Mouse (Mus musculus) midbrain, postnatal 0 days (tissue): ENCODE results near the gene Cfap44. TPM values are rescaled to one million over a fixed set of nuclear protein-coding genes. Genes with fewer than 3 reads are reported as not detected.
A peak's percentile ranks its signal among the peaks of the same experiment; 100 is the strongest.

Experiments used
- ATAC-seq: fragments of 200-750 bp; cut with Nextera tagmentation; 2 replicates; pipeline ENCODE4 v1.8.0; 2017; ENCODE audit warnings: moderate number of reproducible peaks, mild to moderate bottlenecking, moderate TSS enrichment, moderate library complexity; ENCODE audit not compliant: low FRiP score
- DNase-seq: peaks from one replicate; pipeline ENCODE4 v3.0.0-alpha.2; 2015; ENCODE audit warnings: low spot score
- H3K27ac ChIP-seq: fragments of 300-500 bp; sonication (generic); 2 replicates; pipeline ENCODE4 v1.5.1; 2014; ENCODE audit warnings: low read depth, mild to moderate bottlenecking, low read length, mixed read lengths
- H3K27me3 ChIP-seq: fragments of 300-500 bp; sonication (generic); 2 replicates; pipeline ENCODE4 v1.6.1; 2014; ENCODE audit warnings: low read length, control low read depth, mixed read lengths; ENCODE audit not compliant: insufficient read depth
- H3K36me3 ChIP-seq: fragments of 300-500 bp; sonication (generic); 2 replicates; pipeline ENCODE4 v1.6.1; 2014; ENCODE audit warnings: low read length, control low read depth, mixed read lengths; ENCODE audit not compliant: insufficient read depth
- H3K4me1 ChIP-seq: fragments of 300-500 bp; sonication (generic); 2 replicates; pipeline ENCODE4 v1.6.1; 2014; ENCODE audit warnings: mild to moderate bottlenecking, control low read depth, antibody characterized with exemption, low read length, mixed read lengths; ENCODE audit not compliant: insufficient read depth
- H3K4me2 ChIP-seq: fragments of 300-500 bp; sonication (generic); 2 replicates; pipeline ENCODE4 v1.6.1; 2014; ENCODE audit warnings: low read depth, mild to moderate bottlenecking, low read length, mixed read lengths; ENCODE audit not compliant: poor library complexity, severe bottlenecking
- H3K4me3 ChIP-seq: fragments of 300-500 bp; sonication (generic); 2 replicates; pipeline ENCODE4 v1.5.1; 2014; ENCODE audit warnings: low read depth, mild to moderate bottlenecking, low read length, moderate library complexity
- H3K9ac ChIP-seq: fragments of 300-500 bp; sonication (generic); replicated peaks from 2 replicates; pipeline ENCODE4 v1.6.1; 2014; ENCODE audit warnings: mild to moderate bottlenecking, low read length, moderate library complexity, mixed read lengths; ENCODE audit not compliant: poor library complexity, severe bottlenecking
- H3K9me3 ChIP-seq: fragments of 300-500 bp; sonication (generic); 2 replicates; pipeline ENCODE4 v1.6.1; 2016; ENCODE audit warnings: low read length, control low read depth
- CTCF ChIP-seq: IDR thresholded peaks from 2 replicates; pipeline ENCODE4 v1.5.1; 2016; ENCODE audit warnings: antibody characterized with exemption, mild to moderate bottlenecking
- WGBS: fragments of 180-500 bp; shearing (Covaris S2); extraction: QIAGEN DNeasy Blood & Tissue Kit; methylation state at CpG from one replicate; pipeline ENCODE4 v1.1.7; 2014; 5-methylcytosine and 5-hydroxymethylcytosine counted together
- polyA plus RNA-seq: library from polyadenylated mRNA; unstranded; fragments of >200 nt; fragmentation: Nextera tagmentation; extraction: Ambion mirVana; gene quantifications from 2 replicates; pipeline ENCODE4 v1.2.1, GENCODE M21; 2015
- total RNA-seq: library from RNA; depleted of rRNA; stranded (reverse); fragments of >200 nt; gene quantifications from 2 replicates; pipeline ENCODE4 v1.2.3, GENCODE M21; 2014

Cfap44 gene
- total and polyA plus RNA-seq, 2 experiments from 2014 or later: 3.7 to 3.8 TPM

GRCm38 (mm10) chr16:44526044-44526443 is 131.4 kb downstream of the Cfap44 start:
- no peak overlapping the region for H3K4me2 ChIP-seq
- no peaks in the 10 kb centered on the region for H3K9me3 ChIP-seq
- WGBS: 67% methylated on average over 1 of the region's 1 CpGs
- H3K36me3 ChIP-seq: no peaks in the 10 kb centered on the region
- no peak for DNase-seq
- no peak for ATAC-seq
- no peak overlapping the region for H3K4me3 ChIP-seq
- no peak for TF ChIP-seq CTCF
- no peak overlapping the region for H3K9ac ChIP-seq
- H3K27me3 ChIP-seq: no peaks in the 10 kb centered on the region
- H3K27ac ChIP-seq: no peak overlapping the region
- H3K4me1 ChIP-seq: peaks cover 15% of the 10 kb centered on the region

GRCm38 (mm10) chr16:44526689-44527088 is 132.1 kb downstream of the Cfap44 start:
- no peaks in the 10 kb centered on the region for H3K36me3 ChIP-seq
- 8% methylated on average over 12 of the region's 12 CpGs for WGBS
- H3K27ac ChIP-seq: peak overlapping the region; percentile 47; the same call in 1 of the 2 replicates
- no peaks in the 10 kb centered on the region for H3K27me3 ChIP-seq
- no peak overlapping the region for H3K9ac ChIP-seq
- H3K4me2 ChIP-seq: peak overlapping the region; percentile 32
- TF ChIP-seq CTCF: no peak
- no peak for ATAC-seq
- peaks cover 15% of the 10 kb centered on the region for H3K4me1 ChIP-seq
- H3K4me3 ChIP-seq: no peak overlapping the region
- no peak for DNase-seq
- H3K9me3 ChIP-seq: no peaks in the 10 kb centered on the region

GRCm38 (mm10) chr16:44527218-44527905 is 132.8 kb downstream of the Cfap44 start:
- Histone ChIP-seq H3K27ac (no peak overlapping the region), H3K4me2 (no peak overlapping the region), H3K36me3 (no peaks in the 10 kb centered on the region), H3K27me3 (no peaks in the 10 kb centered on the region), H3K9me3 (no peaks in the 10 kb centered on the region), H3K9ac (no peak overlapping the region), H3K4me1 (peaks cover 15% of the 10 kb centered on the region), H3K4me3 (no peak overlapping the region)
- no peak for ATAC-seq
- no peak for DNase-seq
- 38% methylated on average over 11 of the region's 11 CpGs for WGBS
- TF ChIP-seq CTCF: no peak

- Histone ChIP-seq H3K9ac (no peak overlapping the region), H3K4me1 (peaks cover 15% of the 10 kb centered on the region), H3K36me3 (no peaks in the 10 kb centered on the region), H3K27me3 (no peaks in the 10 kb centered on the region), H3K4me3 (no peak overlapping the region), H3K27ac (no peak overlapping the region), H3K9me3 (no peaks in the 10 kb centered on the region), H3K4me2 (no peak overlapping the region)
- no peak for DNase-seq
- no peak for ATAC-seq
- WGBS: 76% methylated on average over 7 of the region's 7 CpGs
- TF ChIP-seq CTCF: no peak
These were observed 134.4 kb downstream of the Cfap44 start for GRCm38 (mm10) chr16:44528955-44529354.

- Histone ChIP-seq H3K27ac (0 out of 2 replicates have a peak overlapping the region, but pooled peaks have one; percentile 49), H3K27me3 (no peaks in the 10 kb centered on the region), H3K9me3 (no peaks in the 10 kb centered on the region), H3K36me3 (no peaks in the 10 kb centered on the region), H3K4me3 (no peak overlapping the region), H3K4me2 (no peak overlapping the region), H3K4me1 (peaks cover 15% of the 10 kb centered on the region), H3K9ac (no peak overlapping the region)
- DNase-seq: no peak
- no peak for TF ChIP-seq CTCF
- no peak for ATAC-seq
- 17% methylated on average over 8 of the region's 8 CpGs for WGBS
These were observed 135.1 kb downstream of the Cfap44 start for GRCm38 (mm10) chr16:44529691-44530090.

GRCm38 (mm10) chr16:44530191-44530590 is 135.6 kb downstream of the Cfap44 start:
- TF ChIP-seq CTCF: no peak
- ATAC-seq: no peak
- H3K27ac ChIP-seq: peak overlapping the region; percentile 49
- WGBS: 8% methylated on average over 9 of the region's 9 CpGs
- H3K36me3 ChIP-seq: no peaks in the 10 kb centered on the region
- H3K4me3 ChIP-seq: no peak overlapping the region
- H3K4me1 ChIP-seq: peaks cover 15% of the 10 kb centered on the region
- DNase-seq: no peak
- H3K4me2 ChIP-seq: peak overlapping the region; percentile 56
- H3K9me3 ChIP-seq: no peaks in the 10 kb centered on the region
- H3K9ac ChIP-seq: no peak overlapping the region; the same call in 1 of the 2 replicates
- no peaks in the 10 kb centered on the region for H3K27me3 ChIP-seq
